Mouse (Mus musculus): ENCODE results near the gene Hspa4. TPM values are rescaled to one million over a fixed set of nuclear protein-coding genes. Genes with fewer than 3 reads are reported as not detected.

The Hspa4 gene
- polyA plus RNA-seq, 1 experiment from 2014 or later, result 109 TPM

- H3K36me3 ChIP-seq, result peaks cover 45% of the 10 kb centered on the region
- H3K9me3 ChIP-seq, result no peaks in the 10 kb centered on the region
- 83% methylated on average over 6 of the region's 6 CpGs for WGBS
- no peak overlapping the region for H3K4me3 ChIP-seq
- H3K27me3 ChIP-seq (ENCODE audit: insufficient read depth, poor library complexity, severe bottlenecking), result no peaks in the 10 kb centered on the region
- no peak for DNase-seq (ENCODE audit: low spot score)
- no peak overlapping the region for H3K27ac ChIP-seq
- H3K4me1 ChIP-seq, result peaks cover 7% of the 10 kb centered on the region; the same call in 1 of the 2 replicates
These were observed 41.1 kb downstream of the Hspa4 start for GRCm38 (mm10) chr11:53259047-53259632.

GRCm38 (mm10) chr11:53256914-53257313 lies 43.3 kb downstream of the Hspa4 start:
- Histone ChIP-seq H3K27me3 (ENCODE audit: insufficient read depth, poor library complexity, severe bottlenecking) (no peaks in the 10 kb centered on the region), H3K4me1 (peaks cover 7% of the 10 kb centered on the region; the same call in 1 of the 2 replicates), H3K36me3 (peaks cover 23% of the 10 kb centered on the region), H3K4me3 (no peak overlapping the region), H3K27ac (no peak overlapping the region), H3K9me3 (no peaks in the 10 kb centered on the region)
- DNase-seq (ENCODE audit: low spot score), result no peak
- 63% methylated on average over 2 of the region's 2 CpGs for WGBS

- peaks cover 15% of the 10 kb centered on the region for H3K4me1 ChIP-seq
- no peak overlapping the region for H3K27ac ChIP-seq
- H3K9me3 ChIP-seq, result no peaks in the 10 kb centered on the region
- no peaks in the 10 kb centered on the region for H3K27me3 ChIP-seq (ENCODE audit: insufficient read depth, poor library complexity, severe bottlenecking)
- peaks cover 4% of the 10 kb centered on the region; the same call in 1 of the 2 replicates for H3K36me3 ChIP-seq
- DNase-seq (ENCODE audit: low spot score), result no peak
- H3K4me3 ChIP-seq, result no peak overlapping the region
- WGBS, result 43% methylated on average over 7 of the region's 7 CpGs
These were observed 45.3 kb downstream of the Hspa4 start for GRCm38 (mm10) chr11:53254926-53255325.

GRCm38 (mm10) chr11:53254428-53254827 lies 45.8 kb downstream of the Hspa4 start:
- no peak for DNase-seq (ENCODE audit: low spot score)
- 0 out of 2 replicates have a peak, but pooled peaks cover 3% of the 10 kb centered on the region for H3K36me3 ChIP-seq
- H3K27ac ChIP-seq, result no peak overlapping the region
- H3K4me3 ChIP-seq, result no peak overlapping the region
- peaks cover 17% of the 10 kb centered on the region for H3K4me1 ChIP-seq
- H3K27me3 ChIP-seq (ENCODE audit: insufficient read depth, poor library complexity, severe bottlenecking), result no peaks in the 10 kb centered on the region
- no peaks in the 10 kb centered on the region for H3K9me3 ChIP-seq
- 81% methylated on average over 3 of the region's 3 CpGs for WGBS

- 83% methylated on average over 12 of the region's 12 CpGs for WGBS
- Histone ChIP-seq H3K4me1 (peaks cover 10% of the 10 kb centered on the region), H3K27me3 (ENCODE audit: insufficient read depth, poor library complexity, severe bottlenecking) (no peaks in the 10 kb centered on the region), H3K36me3 (no peaks in the 10 kb centered on the region), H3K9me3 (no peaks in the 10 kb centered on the region), H3K4me3 (no peak overlapping the region), H3K27ac (no peak overlapping the region)
- no peak for DNase-seq (ENCODE audit: low spot score)
These were observed 47.8 kb downstream of the Hspa4 start for GRCm38 (mm10) chr11:53252186-53253119.

- H3K27me3 ChIP-seq (ENCODE audit: insufficient read depth, poor library complexity, severe bottlenecking), result no peaks in the 10 kb centered on the region
- H3K4me3 ChIP-seq, result no peak overlapping the region
- H3K9me3 ChIP-seq, result no peaks in the 10 kb centered on the region
- H3K4me1 ChIP-seq, result peaks cover 10% of the 10 kb centered on the region
- no peak overlapping the region for H3K27ac ChIP-seq
- 93% methylated on average over 14 of the region's 14 CpGs for WGBS
- DNase-seq (ENCODE audit: low spot score), result no peak
- no peaks in the 10 kb centered on the region for H3K36me3 ChIP-seq
These were observed 49.5 kb downstream of the Hspa4 start for GRCm38 (mm10) chr11:53250796-53251195.

GRCm38 (mm10) chr11:53249686-53250085 lies 50.6 kb downstream of the Hspa4 start:
- no peak for DNase-seq (ENCODE audit: low spot score)
- Histone ChIP-seq H3K36me3 (no peaks in the 10 kb centered on the region), H3K4me1 (peaks cover 10% of the 10 kb centered on the region), H3K27ac (peak overlapping the region; percentile 24; the same call in 1 of the 2 replicates), H3K4me3 (no peak overlapping the region), H3K27me3 (ENCODE audit: insufficient read depth, poor library complexity, severe bottlenecking) (no peaks in the 10 kb centered on the region), H3K9me3 (no peaks in the 10 kb centered on the region)
- WGBS, result 66% methylated on average over 5 of the region's 5 CpGs

GRCm38 (mm10) chr11:53245561-53245960 lies 54.7 kb downstream of the Hspa4 start:
- DNase-seq (ENCODE audit: low spot score), result no peak
- WGBS, result 47% methylated on average over 2 of the region's 2 CpGs
- no peak overlapping the region for H3K4me3 ChIP-seq
- H3K9me3 ChIP-seq, result 0 out of 2 replicates have a peak, but pooled peaks cover 5% of the 10 kb centered on the region
- peaks cover 9% of the 10 kb centered on the region for H3K4me1 ChIP-seq
- H3K27ac ChIP-seq, result no peak overlapping the region
- peaks cover 4% of the 10 kb centered on the region; the same call in 1 of the 2 replicates for H3K36me3 ChIP-seq
- no peaks in the 10 kb centered on the region for H3K27me3 ChIP-seq (ENCODE audit: insufficient read depth, poor library complexity, severe bottlenecking)

GRCm38 (mm10) chr11:53243199-53243598 lies 57.1 kb downstream of the Hspa4 start:
- Histone ChIP-seq H3K36me3 (peaks cover 4% of the 10 kb centered on the region; the same call in 1 of the 2 replicates), H3K9me3 (0 out of 2 replicates have a peak, but pooled peaks cover 5% of the 10 kb centered on the region), H3K27ac (no peak overlapping the region), H3K27me3 (ENCODE audit: insufficient read depth, poor library complexity, severe bottlenecking) (no peaks in the 10 kb centered on the region), H3K4me1 (no peaks in the 10 kb centered on the region), H3K4me3 (no peak overlapping the region)
- no peak for DNase-seq (ENCODE audit: low spot score)
- 45% methylated on average over 11 of the region's 11 CpGs for WGBS

GRCm38 (mm10) chr11:53233590-53233989 lies 66.7 kb downstream of the Hspa4 start:
- Histone ChIP-seq H3K4me1 (peaks cover 5% of the 10 kb centered on the region; the same call in 1 of the 2 replicates), H3K9me3 (no peaks in the 10 kb centered on the region), H3K36me3 (peaks cover 5% of the 10 kb centered on the region; the same call in 1 of the 2 replicates), H3K4me3 (no peak overlapping the region), H3K27me3 (ENCODE audit: insufficient read depth, poor library complexity, severe bottlenecking) (no peaks in the 10 kb centered on the region), H3K27ac (no peak overlapping the region)
- WGBS, result 47% methylated on average over 9 of the region's 9 CpGs
- DNase-seq (ENCODE audit: low spot score), result no peak

- 81% methylated on average over 5 of the region's 5 CpGs for WGBS
- H3K4me3 ChIP-seq, result no peak overlapping the region
These were observed 68.4 kb downstream of the Hspa4 start for GRCm38 (mm10) chr11:53231836-53232235.

GRCm38 (mm10) chr11:53229011-53229410 lies 71.2 kb downstream of the Hspa4 start:
- H3K9me3 ChIP-seq, result no peaks in the 10 kb centered on the region
- H3K27ac ChIP-seq, result no peak overlapping the region
- no peak overlapping the region for H3K4me3 ChIP-seq
- H3K4me1 ChIP-seq, result peaks cover 5% of the 10 kb centered on the region; the same call in 1 of the 2 replicates
- 90% methylated on average over 3 of the region's 3 CpGs for WGBS
- H3K27me3 ChIP-seq (ENCODE audit: insufficient read depth, poor library complexity, severe bottlenecking), result no peaks in the 10 kb centered on the region
- no peaks in the 10 kb centered on the region for H3K36me3 ChIP-seq
- no peak for DNase-seq (ENCODE audit: low spot score)

More at GRCm38 (mm10) chr11:53231836-53232235, 68.4 kb downstream of the Hspa4 start:
- no peaks in the 10 kb centered on the region for H3K36me3 ChIP-seq
- H3K9me3 ChIP-seq, result no peaks in the 10 kb centered on the region
- peaks cover 5% of the 10 kb centered on the region; the same call in 1 of the 2 replicates for H3K4me1 ChIP-seq
- no peak for DNase-seq (ENCODE audit: low spot score)
- no peak overlapping the region for H3K27ac ChIP-seq
- H3K27me3 ChIP-seq (ENCODE audit: insufficient read depth, poor library complexity, severe bottlenecking), result no peaks in the 10 kb centered on the region

GRCm38 (mm10) chr11:53210876-53211275 lies 89.4 kb downstream of the Hspa4 start:
- no peak for DNase-seq (ENCODE audit: low spot score)
- no peak overlapping the region for H3K4me3 ChIP-seq
- no peaks in the 10 kb centered on the region for H3K9me3 ChIP-seq
- no peak overlapping the region for H3K27ac ChIP-seq
- H3K27me3 ChIP-seq (ENCODE audit: insufficient read depth, poor library complexity, severe bottlenecking), result no peaks in the 10 kb centered on the region
- no peaks in the 10 kb centered on the region for H3K4me1 ChIP-seq
- no peaks in the 10 kb centered on the region for H3K36me3 ChIP-seq
- whole genome bisulfite sequencing, result 74% methylated on average over 9 of the region's 9 CpGs
